Mouse (Mus musculus) retina, postnatal 1 day (tissue): ENCODE results near the gene Smpx.

Experiments used
- DNase-seq: peaks from one replicate; pipeline ENCODE4 v3.0.0-alpha.2; 2012

The Smpx gene

GRCm38 (mm10) chrX:157698862-157699261 lies at the start of gene Smpx:
TSS of gene Smpx (plus strand) at chrX:157698910.
- no peak for DNase-seq

- DNase-seq = no peak
Observed at GRCm38 (mm10) chrX:157655047-157655446, 43.7 kb upstream of the Smpx start.

- DNase-seq = no peak
Observed at GRCm38 (mm10) chrX:157657356-157657755, 41.4 kb upstream of the Smpx start.

GRCm38 (mm10) chrX:157671820-157672219 lies 26.9 kb upstream of the Smpx start:
- DNase-seq = no peak

GRCm38 (mm10) chrX:157674667-157675350 lies 23.9 kb upstream of the Smpx start:
- no peak for DNase-seq

- DNase-seq = no peak
Observed at GRCm38 (mm10) chrX:157691186-157691585, 7.5 kb upstream of the Smpx start.

- no peak for DNase-seq
Observed at GRCm38 (mm10) chrX:157697591-157698135, 1.0 kb upstream of the Smpx start.

GRCm38 (mm10) chrX:157707236-157707635 lies 8.5 kb downstream of the Smpx start:
- DNase-seq = peak; percentile 70

- DNase-seq = no peak
Observed at GRCm38 (mm10) chrX:157708616-157709280, 10.0 kb downstream of the Smpx start.

GRCm38 (mm10) chrX:157719907-157720306 lies 21.2 kb downstream of the Smpx start:
- no peak for DNase-seq

- DNase-seq = peak; percentile 54
Observed at GRCm38 (mm10) chrX:157730622-157731341, 32.1 kb downstream of the Smpx start.

- DNase-seq = peak; percentile 89
Observed at GRCm38 (mm10) chrX:157731658-157732314, 33.1 kb downstream of the Smpx start.

GRCm38 (mm10) chrX:157732346-157732745 lies 33.6 kb downstream of the Smpx start:
- no peak for DNase-seq

GRCm38 (mm10) chrX:157733836-157734235 lies 35.1 kb downstream of the Smpx start:
- peak; percentile 8 for DNase-seq

- no peak for DNase-seq
Observed at GRCm38 (mm10) chrX:157734341-157734740, 35.6 kb downstream of the Smpx start.

GRCm38 (mm10) chrX:157747815-157748544 lies 49.3 kb downstream of the Smpx start:
- no peak for DNase-seq

GRCm38 (mm10) chrX:157754559-157754958 lies 55.8 kb downstream of the Smpx start:
- DNase-seq = no peak

GRCm38 (mm10) chrX:157762542-157762941 lies 63.8 kb downstream of the Smpx start:
- DNase-seq = no peak

GRCm38 (mm10) chrX:157801669-157802068 lies 103.0 kb downstream of the Smpx start:
- DNase-seq = no peak
